Mouse (Mus musculus): ENCODE measurements around the gene Gm572. TPM values are rescaled to one million over a fixed set of nuclear protein-coding genes. Genes with fewer than 3 reads are reported as not detected.

The Gm572 gene
- polyA plus RNA-seq, 1 experiment from 2014 or later, result not detected

GRCm38 (mm10) chr4:148680505-148681067 lies 37.5 kb downstream of the Gm572 start:
- WGBS, result 76% methylated on average over 1 of the region's 1 CpGs
- no peak overlapping the region for H3K27ac ChIP-seq
- DNase-seq (ENCODE audit: low spot score), result no peak
- H3K36me3 ChIP-seq, result no peaks in the 10 kb centered on the region
- H3K4me1 ChIP-seq, result peaks cover 70% of the 10 kb centered on the region
- no peak overlapping the region for H3K4me3 ChIP-seq
- no peaks in the 10 kb centered on the region for H3K9me3 ChIP-seq (replicated peaks)
- H3K27me3 ChIP-seq (ENCODE audit: low read depth, poor library complexity, severe bottlenecking), result peaks cover 26% of the 10 kb centered on the region

- DNase-seq (ENCODE audit: low spot score), result peak; percentile 90
- Histone ChIP-seq H3K4me1 (peaks cover 70% of the 10 kb centered on the region), H3K27ac (no peak overlapping the region; the same call in 1 of the 2 replicates), H3K27me3 (ENCODE audit: low read depth, poor library complexity, severe bottlenecking) (peaks cover 31% of the 10 kb centered on the region), H3K4me3 (no peak overlapping the region), H3K9me3 (replicated peaks) (no peaks in the 10 kb centered on the region), H3K36me3 (no peaks in the 10 kb centered on the region)
- 13% methylated on average over 8 of the region's 8 CpGs for WGBS
These were observed 38.3 kb downstream of the Gm572 start for GRCm38 (mm10) chr4:148681429-148681828.

- no peak for DNase-seq (ENCODE audit: low spot score)
- H3K9me3 ChIP-seq (replicated peaks), result no peaks in the 10 kb centered on the region
- no peaks in the 10 kb centered on the region for H3K36me3 ChIP-seq
- WGBS, result 89% methylated on average over 4 of the region's 4 CpGs
- H3K27me3 ChIP-seq (ENCODE audit: low read depth, poor library complexity, severe bottlenecking), result peaks cover 40% of the 10 kb centered on the region
- peak overlapping the region; percentile 76 for H3K27ac ChIP-seq
- peaks cover 73% of the 10 kb centered on the region for H3K4me1 ChIP-seq
- H3K4me3 ChIP-seq, result no peak overlapping the region
These were observed 39.8 kb downstream of the Gm572 start for GRCm38 (mm10) chr4:148682961-148683360.

- WGBS, result 55% methylated on average over 13 of the region's 13 CpGs
- Histone ChIP-seq H3K27ac (peak overlapping the region; percentile 76), H3K9me3 (replicated peaks) (no peaks in the 10 kb centered on the region), H3K36me3 (no peaks in the 10 kb centered on the region), H3K4me1 (peaks cover 73% of the 10 kb centered on the region), H3K27me3 (ENCODE audit: low read depth, poor library complexity, severe bottlenecking) (peaks cover 40% of the 10 kb centered on the region), H3K4me3 (no peak overlapping the region)
- no peak for DNase-seq (ENCODE audit: low spot score)
These were observed 40.4 kb downstream of the Gm572 start for GRCm38 (mm10) chr4:148683539-148683938.

GRCm38 (mm10) chr4:148686491-148686941 lies 43.4 kb downstream of the Gm572 start:
- peak; percentile 65 for DNase-seq (ENCODE audit: low spot score)
- Histone ChIP-seq H3K36me3 (no peaks in the 10 kb centered on the region), H3K4me3 (peak overlapping the region; percentile 22), H3K27ac (peak overlapping the region; percentile 77), H3K27me3 (ENCODE audit: low read depth, poor library complexity, severe bottlenecking) (peaks cover 34% of the 10 kb centered on the region), H3K9me3 (replicated peaks) (peaks cover 4% of the 10 kb centered on the region; the same call in 1 of the 2 replicates), H3K4me1 (peaks cover 81% of the 10 kb centered on the region)
- 7% methylated on average over 14 of the region's 14 CpGs for WGBS

GRCm38 (mm10) chr4:148688091-148688490 lies 45.0 kb downstream of the Gm572 start:
- peaks cover 23% of the 10 kb centered on the region for H3K27me3 ChIP-seq (ENCODE audit: low read depth, poor library complexity, severe bottlenecking)
- WGBS, result 18% methylated on average over 2 of the region's 2 CpGs
- H3K36me3 ChIP-seq, result no peaks in the 10 kb centered on the region
- peaks cover 4% of the 10 kb centered on the region; the same call in 1 of the 2 replicates for H3K9me3 ChIP-seq (replicated peaks)
- H3K27ac ChIP-seq, result peak overlapping the region; percentile 77
- H3K4me3 ChIP-seq, result peak overlapping the region; percentile 25
- peak; percentile 71 for DNase-seq (ENCODE audit: low spot score)
- peaks cover 65% of the 10 kb centered on the region for H3K4me1 ChIP-seq

- DNase-seq (ENCODE audit: low spot score), result no peak
- no peak overlapping the region for H3K4me3 ChIP-seq
- WGBS, result 85% methylated on average over 4 of the region's 4 CpGs
- H3K27ac ChIP-seq, result no peak overlapping the region
- H3K36me3 ChIP-seq, result no peaks in the 10 kb centered on the region
- peaks cover 4% of the 10 kb centered on the region; the same call in 1 of the 2 replicates for H3K9me3 ChIP-seq (replicated peaks)
- H3K4me1 ChIP-seq, result peaks cover 42% of the 10 kb centered on the region
- peaks cover 12% of the 10 kb centered on the region; the same call in 1 of the 2 replicates for H3K27me3 ChIP-seq (ENCODE audit: low read depth, poor library complexity, severe bottlenecking)
These were observed 48.1 kb downstream of the Gm572 start for GRCm38 (mm10) chr4:148691185-148691584.

- Histone ChIP-seq H3K4me3 (no peak overlapping the region), H3K36me3 (no peaks in the 10 kb centered on the region), H3K4me1 (peaks cover 19% of the 10 kb centered on the region), H3K27ac (no peak overlapping the region), H3K9me3 (replicated peaks) (peaks cover 4% of the 10 kb centered on the region; the same call in 1 of the 2 replicates), H3K27me3 (ENCODE audit: low read depth, poor library complexity, severe bottlenecking) (no peaks in the 10 kb centered on the region)
- WGBS, result 89% methylated on average over 7 of the region's 7 CpGs
- no peak for DNase-seq (ENCODE audit: low spot score)
These were observed 50.4 kb downstream of the Gm572 start for GRCm38 (mm10) chr4:148693417-148693959.

GRCm38 (mm10) chr4:148704756-148705155 lies 61.6 kb downstream of the Gm572 start:
- 0 out of 2 replicates have a peak, but pooled peaks cover 13% of the 10 kb centered on the region for H3K27me3 ChIP-seq (ENCODE audit: low read depth, poor library complexity, severe bottlenecking)
- no peak overlapping the region for H3K4me3 ChIP-seq
- H3K27ac ChIP-seq, result no peak overlapping the region
- no peaks in the 10 kb centered on the region for H3K36me3 ChIP-seq
- no peak for DNase-seq (ENCODE audit: low spot score)
- H3K9me3 ChIP-seq (replicated peaks), result no peaks in the 10 kb centered on the region
- peaks cover 46% of the 10 kb centered on the region for H3K4me1 ChIP-seq
- 43% methylated on average over 3 of the region's 3 CpGs for WGBS

- no peak overlapping the region for H3K4me3 ChIP-seq
- H3K27ac ChIP-seq, result 0 out of 2 replicates have a peak overlapping the region, but pooled peaks have one; percentile 33
- no peak for DNase-seq (ENCODE audit: low spot score)
- no peaks in the 10 kb centered on the region for H3K36me3 ChIP-seq
- WGBS, result 37% methylated on average over 11 of the region's 11 CpGs
- H3K4me1 ChIP-seq, result peaks cover 63% of the 10 kb centered on the region
- no peaks in the 10 kb centered on the region for H3K9me3 ChIP-seq (replicated peaks)
- peaks cover 31% of the 10 kb centered on the region for H3K27me3 ChIP-seq (ENCODE audit: low read depth, poor library complexity, severe bottlenecking)
These were observed 65.7 kb downstream of the Gm572 start for GRCm38 (mm10) chr4:148708836-148709235.

GRCm38 (mm10) chr4:148710446-148710845 lies 67.3 kb downstream of the Gm572 start:
- H3K9me3 ChIP-seq (replicated peaks), result no peaks in the 10 kb centered on the region
- DNase-seq (ENCODE audit: low spot score), result no peak
- H3K36me3 ChIP-seq, result no peaks in the 10 kb centered on the region
- peaks cover 74% of the 10 kb centered on the region for H3K4me1 ChIP-seq
- 55% methylated on average over 2 of the region's 2 CpGs for WGBS
- H3K4me3 ChIP-seq, result no peak overlapping the region
- H3K27me3 ChIP-seq (ENCODE audit: low read depth, poor library complexity, severe bottlenecking), result peaks cover 43% of the 10 kb centered on the region
- 0 out of 2 replicates have a peak overlapping the region, but pooled peaks have one; percentile 3 for H3K27ac ChIP-seq

- Histone ChIP-seq H3K27me3 (ENCODE audit: low read depth, poor library complexity, severe bottlenecking) (peaks cover 43% of the 10 kb centered on the region), H3K36me3 (no peaks in the 10 kb centered on the region), H3K4me3 (no peak overlapping the region), H3K4me1 (peaks cover 72% of the 10 kb centered on the region), H3K27ac (no peak overlapping the region), H3K9me3 (replicated peaks) (no peaks in the 10 kb centered on the region)
- WGBS, result 5% methylated on average over 10 of the region's 10 CpGs
- no peak for DNase-seq (ENCODE audit: low spot score)
These were observed 68.2 kb downstream of the Gm572 start for GRCm38 (mm10) chr4:148711323-148711722.

- 31% methylated on average over 10 of the region's 10 CpGs for WGBS
- H3K9me3 ChIP-seq (replicated peaks), result no peaks in the 10 kb centered on the region
- H3K27ac ChIP-seq, result no peak overlapping the region
These were observed 69.5 kb downstream of the Gm572 start for GRCm38 (mm10) chr4:148712632-148713031.

More at GRCm38 (mm10) chr4:148712632-148713031, 69.5 kb downstream of the Gm572 start:
- no peak for DNase-seq (ENCODE audit: low spot score)
- H3K36me3 ChIP-seq, result no peaks in the 10 kb centered on the region
- H3K4me1 ChIP-seq, result peaks cover 72% of the 10 kb centered on the region
- H3K4me3 ChIP-seq, result no peak overlapping the region
- H3K27me3 ChIP-seq (ENCODE audit: low read depth, poor library complexity, severe bottlenecking), result peaks cover 43% of the 10 kb centered on the region

Data from limb, embryonic 10.5 days (tissue).